In genomic region chr16:8667261-8667660, GRCm38 (mm10) we compare ENCODE assay signal across 10 mouse cellular contexts. TPM values are rescaled to one million over a fixed set of nuclear protein-coding genes. Genes with fewer than 3 reads are reported as not detected.
DNase-seq lines count a peak whose midpoint lies in the region; ATAC-seq and TF ChIP-seq lines count a peak whose summit lies in the region.
"Had no signal": no experiment of that assay in that cellular context is flagged by ENCODE, and none has a peak within 500 bp of the region (broad histone marks: within the 10 kb centered on the region; RNA-seq: fewer than 3 reads in every experiment).

No protein-coding gene starts in this region.

- no peaks in the 10 kb centered on the region for H3K9me3 ChIP-seq in liver, embryonic 16.5 days (replicated peaks; ENCODE audit: control insufficient read depth, low read length)

- WGBS in liver, embryonic 16.5 days (ENCODE audit: insufficient replicate concordance), result 69% methylated on average over 7 of the region's 7 CpGs

- peak; percentile 49 for DNase-seq in gastrocnemius, adult 2 months
- DNase-seq in gastrocnemius, adult 8-10 months (ENCODE audit: low spot score in 2 of 2), result no peak
- DNase-seq in 3T3-L1 (ENCODE audit: low read depth, low spot score), result peak; percentile 77
- no peak for DNase-seq in spleen, postnatal 4 days (ENCODE audit: low spot score in 2 of 2)
- no peak for DNase-seq in urinary bladder, postnatal 4 days (ENCODE audit: low spot score in 2 of 2)
- DNase-seq in thymus, postnatal 25 days, result no peak
- DNase-seq: lung, embryonic 14.5 days had no signal

- peak overlapping the region; percentile 31; the same call in 1 of the 2 replicates for H3K4me3 ChIP-seq in gastrocnemius, adult 2 months
- H3K4me3 ChIP-seq in liver, embryonic 16.5 days (ENCODE audit: low read depth, low read length), result no peak overlapping the region

- no peaks in the 10 kb centered on the region for H3K27me3 ChIP-seq in liver, embryonic 16.5 days (ENCODE audit: control insufficient read depth, insufficient read depth, low read depth, low read length)

- H3K4me1 ChIP-seq in liver, embryonic 16.5 days (ENCODE audit: control insufficient read depth, low read depth, low read length), result peaks cover 61% of the 10 kb centered on the region

- peaks cover 23% of the 10 kb centered on the region for H3K36me3 ChIP-seq in liver, embryonic 16.5 days (ENCODE audit: control insufficient read depth, insufficient read depth)

- peak overlapping the region; percentile 30; the same call in 1 of the 2 replicates for H3K9ac ChIP-seq in liver, embryonic 16.5 days (ENCODE audit: low read depth, low read length)
- H3K9ac ChIP-seq: lung, embryonic 14.5 days had no signal

- ATAC-seq in granulocyte monocyte progenitor cell, adult 5-6 weeks (replicated peaks; ENCODE audit: poor library complexity, severe bottlenecking), result peak; percentile 56
- no peak for ATAC-seq in liver, embryonic 16.5 days (ENCODE audit: low read depth)

- TF ChIP-seq CTCF in gastrocnemius, adult 2 months (IDR thresholded peaks at IDR 0.05), result no peak

- H3K4me2 ChIP-seq in liver, embryonic 16.5 days (ENCODE audit: low read depth, low read length), result peak overlapping the region; percentile 28
- H3K4me2 ChIP-seq: lung, embryonic 14.5 days had no signal

- intact Hi-C loops in gastrocnemius, adult 2 months (cut with DNase I), result no loop called here

- peak overlapping the region; percentile 73 for H3K27ac ChIP-seq in gastrocnemius, adult 2 months
- peak overlapping the region; percentile 23 for H3K27ac ChIP-seq in liver, embryonic 16.5 days (ENCODE audit: low read length)

RNA-seq across cellular contexts. Expression of gene Carhsp1, which starts 4.7 kb away (rescaled TPM):
- 1 to 10 TPM; 5.8 to 8.7 TPM for total RNA-seq in gastrocnemius, adult 2 months (2021)
- total RNA-seq in gastrocnemius, adult 8-10 months (2022), result 1 to 10 TPM; 3.9 to 5.7 (median 5.3) TPM
- total RNA-seq in granulocyte monocyte progenitor cell, adult 5-6 weeks (2014; fragmentation: Nextera tagmentation), result 4.0 and 9.1 TPM in 2 replicates
- total RNA-seq in granulocyte monocyte progenitor cell, adult 5-6 weeks (2017), result 3.9 and 6.2 TPM in 2 replicates
- 95.2 and 96.6 TPM in 2 replicates for polyA plus RNA-seq in liver, embryonic 16.5 days (2015; fragmentation: Nextera tagmentation; extraction: Ambion mirVana)

RNA-seq across cellular contexts. Expression of gene Gm5767, which starts 13.3 kb away (rescaled TPM):
- total RNA-seq in gastrocnemius, adult 2 months (2021), result not detected
- not detected for total RNA-seq in gastrocnemius, adult 8-10 months (2022)
- total RNA-seq in granulocyte monocyte progenitor cell, adult 5-6 weeks (2014; fragmentation: Nextera tagmentation), result not detected in 2 replicates
- not detected in 2 replicates for total RNA-seq in granulocyte monocyte progenitor cell, adult 5-6 weeks (2017)
- polyA plus RNA-seq in liver, embryonic 16.5 days (2015; fragmentation: Nextera tagmentation; extraction: Ambion mirVana), result 0.15 TPM in 1 of 2 replicates, not detected in the other
- total RNA-seq: gastrocnemius, adult 18-20 months had no signal
- polyA plus RNA-seq: lung, embryonic 14.5 days had no signal

RNA-seq across cellular contexts. Expression of gene Tmem186, which starts 29.7 kb away (rescaled TPM):
- total RNA-seq in gastrocnemius, adult 2 months (2021), result 10 to 100 TPM; 12.4 to 12.9 TPM
- total RNA-seq in gastrocnemius, adult 8-10 months (2022), result 10 to 100 TPM; 13.1 to 15.3 (median 14.2) TPM
- 9.1 and 10.4 TPM in 2 replicates for total RNA-seq in granulocyte monocyte progenitor cell, adult 5-6 weeks (2014; fragmentation: Nextera tagmentation)
- 13.9 and 21.9 TPM in 2 replicates for total RNA-seq in granulocyte monocyte progenitor cell, adult 5-6 weeks (2017)
- 8.9 and 9.7 TPM in 2 replicates for polyA plus RNA-seq in liver, embryonic 16.5 days (2015; fragmentation: Nextera tagmentation; extraction: Ambion mirVana)

RNA-seq across cellular contexts. Expression of gene Pmm2, which starts 29.8 kb away (rescaled TPM):
- 10 to 100 TPM; 14.9 to 24.0 TPM for total RNA-seq in gastrocnemius, adult 2 months (2021)
- total RNA-seq in gastrocnemius, adult 8-10 months (2022), result 10 to 100 TPM; 13.1 to 21.2 (median 16.5) TPM
- 59.0 and 70.4 TPM in 2 replicates for total RNA-seq in granulocyte monocyte progenitor cell, adult 5-6 weeks (2014; fragmentation: Nextera tagmentation)
- total RNA-seq in granulocyte monocyte progenitor cell, adult 5-6 weeks (2017), result 45.5 and 59.1 TPM in 2 replicates
- 29.5 and 30.1 TPM in 2 replicates for polyA plus RNA-seq in liver, embryonic 16.5 days (2015; fragmentation: Nextera tagmentation; extraction: Ambion mirVana)

Comparison
In these comparisons a context has a peak if more than half of its experiments do, and no peak if none do; other contexts are left out.
1. DNase-seq: peak in gastrocnemius, adult 2 months (single experiment) and 3T3-L1 (single experiment); none in gastrocnemius, adult 8-10 months (0 of 2), spleen, postnatal 4 days (0 of 2), urinary bladder, postnatal 4 days (0 of 2) and thymus, postnatal 25 days (single experiment).